Mouse (Mus musculus): ENCODE measurements at regions not wholly inside any gene's neighbourhood (a gene's known extent, or its start where the extent isn't known, plus 50 kb on each side); places are given as distances from the start of the nearest gene placed in this dataset.

DNA sequence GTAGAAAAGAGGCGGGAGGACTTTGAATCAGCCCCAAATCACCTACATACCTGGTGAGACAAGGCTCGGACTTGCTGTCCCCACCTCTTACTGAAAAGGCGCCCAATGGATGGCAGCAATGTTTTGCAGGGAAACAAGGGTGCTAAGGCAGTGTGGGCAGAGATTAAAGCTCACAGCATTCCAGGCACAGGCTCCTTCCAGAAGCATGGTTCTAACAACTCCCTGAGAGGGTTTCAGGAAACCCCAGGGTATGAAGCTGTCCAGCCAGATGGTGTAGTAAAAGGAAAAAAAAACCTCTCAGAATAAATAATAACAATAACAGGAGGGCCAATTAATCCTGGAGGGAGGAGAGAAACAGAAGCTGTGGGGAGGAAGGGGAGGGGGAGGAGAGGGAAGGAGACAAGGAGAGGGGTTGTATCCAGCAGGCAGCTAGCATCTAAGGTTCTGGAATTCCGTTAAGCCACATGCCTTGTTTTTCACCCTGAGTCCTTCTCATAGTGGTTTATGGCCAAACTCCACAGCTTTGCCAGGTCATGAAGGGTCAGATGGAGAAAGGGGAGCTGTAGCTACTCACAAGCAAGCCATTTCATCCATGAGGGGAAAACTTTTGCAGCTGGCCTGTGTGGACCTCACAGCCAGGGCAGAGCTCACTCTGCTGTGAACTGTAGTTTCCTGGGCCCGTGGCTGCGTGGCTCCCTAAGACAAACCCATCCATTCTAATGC, 191.4 kb downstream of the Ktn1 start:
- TF ChIP-seq MAFK (IDR thresholded peaks at IDR 0.05; ENCODE audit: insufficient read depth, low read depth, low read length) (no peak), CHD2 (IDR thresholded peaks at IDR 0.05; ENCODE audit: low read depth, low read length) (no peak)

Measured in ES-E14 (cell line).